Mouse (Mus musculus) liver, embryonic 16.5 days (tissue): ENCODE measurements around the gene Pias4. TPM values are rescaled to one million over a fixed set of nuclear protein-coding genes. Genes with fewer than 3 reads are reported as not detected.
A peak's percentile ranks its signal among the peaks of the same experiment; 100 is the strongest.
"Not testable (repeated sequence)": the region's sequence is repeated elsewhere in the genome, so short reads cannot be mapped to it uniquely, and the experiment has no call there.

Experiments
- ATAC-seq: fragments of 200-750 bp; cut with Nextera tagmentation; 2 replicates; pipeline ENCODE4 v1.8.0; 2017; ENCODE audit warnings: low read depth, mild to moderate bottlenecking, moderate number of reproducible peaks, moderate library complexity
- H3K27ac ChIP-seq: fragments of 300-500 bp; sonication (generic); 2 replicates; pipeline ENCODE4 v1.5.1; 2014; ENCODE audit warnings: mild to moderate bottlenecking, low read length
- H3K27me3 ChIP-seq: fragments of 300-500 bp; sonication (generic); 2 replicates; pipeline ENCODE4 v1.6.1; 2014; ENCODE audit warnings: low read depth, low read length, mixed read lengths; ENCODE audit not compliant: control insufficient read depth, insufficient read depth
- H3K36me3 ChIP-seq: fragments of 300-500 bp; sonication (generic); 2 replicates; pipeline ENCODE4 v1.6.1; 2014; ENCODE audit warnings: mild to moderate bottlenecking; ENCODE audit not compliant: control insufficient read depth, insufficient read depth
- H3K4me1 ChIP-seq: fragments of 300-500 bp; sonication (generic); 2 replicates; pipeline ENCODE4 v1.6.1; 2014; ENCODE audit warnings: low read depth, low read length, mixed read lengths; ENCODE audit not compliant: control insufficient read depth
- H3K4me2 ChIP-seq: fragments of 300-500 bp; sonication (generic); 2 replicates; pipeline ENCODE4 v1.6.1; 2014; ENCODE audit warnings: low read depth, low read length, mixed read lengths
- H3K4me3 ChIP-seq: fragments of 300-500 bp; sonication (generic); 2 replicates; pipeline ENCODE4 v1.5.1; 2014; ENCODE audit warnings: low read depth, mild to moderate bottlenecking, low read length
- H3K9ac ChIP-seq: fragments of 300-500 bp; sonication (generic); 2 replicates; pipeline ENCODE4 v1.6.1; 2014; ENCODE audit warnings: low read depth, low read length
- H3K9me3 ChIP-seq: fragments of 300-500 bp; sonication (generic); replicated peaks from 2 replicates; pipeline ENCODE4 v1.6.1; 2016; ENCODE audit warnings: low read length; ENCODE audit not compliant: control insufficient read depth
- WGBS: fragments of 180-500 bp; shearing (Covaris S2); extraction: QIAGEN DNeasy Blood & Tissue Kit; methylation state at CpG from one replicate; pipeline ENCODE4 v1.1.7; 2014; ENCODE audit not compliant: insufficient replicate concordance; 5-methylcytosine and 5-hydroxymethylcytosine counted together
- polyA plus RNA-seq: library from polyadenylated mRNA; unstranded; fragments of >200 nt; fragmentation: Nextera tagmentation; extraction: Ambion mirVana; gene quantifications from 2 replicates; pipeline ENCODE4 v1.2.1, GENCODE M21; 2015

Pias4 gene
- polyA plus RNA-seq, 1 experiment from 2014 or later = 22.1 TPM

- Histone ChIP-seq H3K27ac (peak within 1 kb of the TSS; percentile 79), H3K4me3 (peak within 1 kb of the TSS; percentile 85), H3K9me3 (no peaks in the 10 kb centered on the region), H3K9ac (peak within 1 kb of the TSS; percentile 96), H3K4me2 (peak within 1 kb of the TSS; percentile 80), H3K36me3 (peaks cover 42% of the 10 kb centered on the region), H3K4me1 (peaks cover 45% of the 10 kb centered on the region), H3K27me3 (no peaks in the 10 kb centered on the region)
- ATAC-seq = peak; percentile 82
- under 1% methylated on average over 77 of the region's 77 CpGs for WGBS
These were observed 8.9 kb upstream of the Pias4 start, which contains the start of gene Eef2 for GRCm38 (mm10) chr10:81176466-81177271. TSS of gene Eef2 (plus strand) at chr10:81176631.

- ATAC-seq = 0 out of 2 replicates have a peak, but pooled peaks have one; percentile 1
- H3K9me3 ChIP-seq = no peaks in the 10 kb centered on the region
- no peaks in the 10 kb centered on the region for H3K27me3 ChIP-seq
- peak overlapping the region; percentile 42 for H3K9ac ChIP-seq
- 8% methylated on average over 13 of the region's 13 CpGs for WGBS
- peaks cover 45% of the 10 kb centered on the region for H3K4me1 ChIP-seq
- peaks cover 35% of the 10 kb centered on the region for H3K36me3 ChIP-seq
- H3K27ac ChIP-seq = peak overlapping the region; percentile 63
- peak overlapping the region; percentile 85 for H3K4me3 ChIP-seq
- H3K4me2 ChIP-seq = peak overlapping the region; percentile 66
These were observed 8.3 kb upstream of the Pias4 start for GRCm38 (mm10) chr10:81175936-81176465.

GRCm38 (mm10) chr10:81175345-81175701 is 7.6 kb upstream of the Pias4 start:
- H3K4me1 ChIP-seq = peaks cover 45% of the 10 kb centered on the region
- peaks cover 28% of the 10 kb centered on the region for H3K36me3 ChIP-seq
- H3K4me3 ChIP-seq = peak overlapping the region; percentile 20
- not testable (repeated sequence) for H3K9me3 ChIP-seq, H3K27me3 ChIP-seq, ATAC-seq
- peak overlapping the region; percentile 66 for H3K4me2 ChIP-seq
- WGBS = 12% methylated on average over 4 of the region's 4 CpGs
- H3K9ac ChIP-seq = peak overlapping the region; percentile 6; the same call in 1 of the 2 replicates
- H3K27ac ChIP-seq = peak overlapping the region; percentile 63

- Histone ChIP-seq H3K4me3 (peak overlapping the region; percentile 23), H3K4me1 (peaks cover 46% of the 10 kb centered on the region), H3K9me3 (no peaks in the 10 kb centered on the region), H3K27me3 (no peaks in the 10 kb centered on the region), H3K4me2 (peak overlapping the region; percentile 56), H3K9ac (peak overlapping the region; percentile 6; the same call in 1 of the 2 replicates), H3K27ac (peak overlapping the region; percentile 63), H3K36me3 (peaks cover 23% of the 10 kb centered on the region)
- 9% methylated on average over 29 of the region's 29 CpGs for WGBS
- peak; percentile 28 for ATAC-seq
These were observed 7.1 kb upstream of the Pias4 start for GRCm38 (mm10) chr10:81174617-81175344.

GRCm38 (mm10) chr10:81173132-81173531 is 5.4 kb upstream of the Pias4 start:
- ATAC-seq = 0 out of 2 replicates have a peak, but pooled peaks have one; percentile 8

GRCm38 (mm10) chr10:81169411-81169900 is 1.7 kb upstream of the Pias4 start:
- Histone ChIP-seq H3K4me2 (peak overlapping the region; percentile 32), H3K9ac (peak overlapping the region; percentile 22), H3K4me1 (peaks cover 39% of the 10 kb centered on the region), H3K27ac (peak overlapping the region; percentile 72)
- not testable (repeated sequence) for ATAC-seq, H3K36me3 ChIP-seq, H3K9me3 ChIP-seq, H3K27me3 ChIP-seq, H3K4me3 ChIP-seq
- 8% methylated on average over 14 of the region's 14 CpGs for WGBS

More at GRCm38 (mm10) chr10:81173132-81173531, 5.4 kb upstream of the Pias4 start:
- Histone ChIP-seq H3K27ac (peak overlapping the region; percentile 85), H3K4me2 (peak overlapping the region; percentile 64), H3K4me3 (peak overlapping the region; percentile 35), H3K36me3 (peaks cover 7% of the 10 kb centered on the region), H3K27me3 (no peaks in the 10 kb centered on the region), H3K4me1 (peaks cover 46% of the 10 kb centered on the region), H3K9ac (peak overlapping the region; percentile 49), H3K9me3 (no peaks in the 10 kb centered on the region)
- 6% methylated on average over 21 of the region's 21 CpGs for WGBS

GRCm38 (mm10) chr10:81168521-81169244 is 960 bp upstream of the Pias4 start:
- H3K27me3 ChIP-seq = no peaks in the 10 kb centered on the region
- peak overlapping the region; percentile 68 for H3K9ac ChIP-seq
- peak overlapping the region; percentile 96 for H3K4me3 ChIP-seq
- H3K36me3 ChIP-seq = peaks cover 2% of the 10 kb centered on the region
- H3K4me2 ChIP-seq = peak overlapping the region; percentile 87
- H3K27ac ChIP-seq = peak overlapping the region; percentile 88
- under 1% methylated on average over 29 of the region's 29 CpGs for WGBS
- H3K4me1 ChIP-seq = peaks cover 36% of the 10 kb centered on the region
- peak; percentile 60 for ATAC-seq
- no peaks in the 10 kb centered on the region for H3K9me3 ChIP-seq

- H3K36me3 ChIP-seq = peaks cover 6% of the 10 kb centered on the region
- peak overlapping the region; percentile 88 for H3K27ac ChIP-seq
- ATAC-seq = peak; percentile 44
- H3K4me2 ChIP-seq = peak overlapping the region; percentile 87
- peak overlapping the region; percentile 68 for H3K9ac ChIP-seq
- 1% methylated on average over 5 of the region's 5 CpGs for WGBS
- H3K4me1 ChIP-seq = peaks cover 30% of the 10 kb centered on the region
- H3K9me3 ChIP-seq = no peaks in the 10 kb centered on the region
- H3K4me3 ChIP-seq = peak overlapping the region; percentile 96
- H3K27me3 ChIP-seq = no peaks in the 10 kb centered on the region
These were observed 336 bp upstream of the Pias4 start for GRCm38 (mm10) chr10:81168087-81168431.
